Mouse (Mus musculus) induced T-regulatory cell, adult 2 months (primary cell): ENCODE results near the gene Uck2.

ENCODE experiments used
- DNase-seq: peaks from one replicate; pipeline ENCODE4 v3.0.0-alpha.2; 2012; ENCODE audit warnings: low read depth

Gene Uck2

GRCm38 (mm10) chr1:167283441-167284257 is 1.5 kb downstream of the Uck2 start:
- DNase-seq: peak; percentile 77

GRCm38 (mm10) chr1:167282768-167283167 is 2.4 kb downstream of the Uck2 start:
- DNase-seq: no peak

GRCm38 (mm10) chr1:167282112-167282511 is 3.0 kb downstream of the Uck2 start:
- no peak for DNase-seq

- DNase-seq: peak; percentile 47
Measured at GRCm38 (mm10) chr1:167280061-167280460, 5.1 kb downstream of the Uck2 start.

GRCm38 (mm10) chr1:167279160-167279715 is 5.9 kb downstream of the Uck2 start:
- no peak for DNase-seq

- no peak for DNase-seq
Measured at GRCm38 (mm10) chr1:167278395-167278794, 6.7 kb downstream of the Uck2 start.

GRCm38 (mm10) chr1:167274646-167275390 is 10.3 kb downstream of the Uck2 start:
- DNase-seq: peak; percentile 60

- peak; percentile 75 for DNase-seq
Measured at GRCm38 (mm10) chr1:167273380-167274163, 11.5 kb downstream of the Uck2 start.

- DNase-seq: no peak
Measured at GRCm38 (mm10) chr1:167271841-167272240, 13.3 kb downstream of the Uck2 start.

GRCm38 (mm10) chr1:167271304-167271703 is 13.8 kb downstream of the Uck2 start:
- no peak for DNase-seq

GRCm38 (mm10) chr1:167270342-167271111 is 14.6 kb downstream of the Uck2 start:
- DNase-seq: peak; percentile 69

- DNase-seq: no peak
Measured at GRCm38 (mm10) chr1:167269856-167270270, 15.3 kb downstream of the Uck2 start.

- DNase-seq: peak; percentile 69
Measured at GRCm38 (mm10) chr1:167269350-167269811, 15.7 kb downstream of the Uck2 start.

- DNase-seq: no peak
Measured at GRCm38 (mm10) chr1:167268360-167269063, 16.6 kb downstream of the Uck2 start.

- no peak for DNase-seq
Measured at GRCm38 (mm10) chr1:167266720-167267119, 18.4 kb downstream of the Uck2 start.

- DNase-seq: no peak
Measured at GRCm38 (mm10) chr1:167265366-167265765, 19.8 kb downstream of the Uck2 start.

GRCm38 (mm10) chr1:167262489-167263041 is 22.6 kb downstream of the Uck2 start:
- DNase-seq: no peak

GRCm38 (mm10) chr1:167261750-167262149 is 23.4 kb downstream of the Uck2 start:
- DNase-seq: no peak

GRCm38 (mm10) chr1:167259702-167260101 is 25.4 kb downstream of the Uck2 start:
- DNase-seq: no peak

GRCm38 (mm10) chr1:167256724-167257302 is 28.3 kb downstream of the Uck2 start:
- no peak for DNase-seq
